Mouse (Mus musculus): ENCODE results near the gene Fhod1. TPM values are rescaled to one million over a fixed set of nuclear protein-coding genes. Genes with fewer than 3 reads are reported as not detected.

Gene Fhod1
- total RNA-seq, 1 experiment from 2014 or later, result 18.4 TPM

- DNase-seq, result no peak
Measured at GRCm38 (mm10) chr8:105349096-105349771, 1.5 kb upstream of the Fhod1 start.

GRCm38 (mm10) chr8:105348450-105349095, 820 bp upstream of the Fhod1 start, which contains the start of gene Slc9a5:
Slc9a5 (plus strand) TSS chr8:105348843.
- DNase-seq, result peak; percentile 53

GRCm38 (mm10) chr8:105346611-105347427, 934 bp downstream of the Fhod1 start:
- DNase-seq, result peak; percentile 53

- DNase-seq, result peak; percentile 53
Measured at GRCm38 (mm10) chr8:105345061-105345975, 2.4 kb downstream of the Fhod1 start.

- no peak for DNase-seq
Measured at GRCm38 (mm10) chr8:105343791-105344574, 3.8 kb downstream of the Fhod1 start.

- DNase-seq, result no peak
Measured at GRCm38 (mm10) chr8:105342768-105343167, 5.0 kb downstream of the Fhod1 start.

- DNase-seq, result no peak
Measured at GRCm38 (mm10) chr8:105341399-105341798, 6.4 kb downstream of the Fhod1 start.

GRCm38 (mm10) chr8:105339886-105340635, 7.7 kb downstream of the Fhod1 start:
- no peak for DNase-seq

- no peak for DNase-seq
Measured at GRCm38 (mm10) chr8:105338992-105339391, 8.8 kb downstream of the Fhod1 start.

GRCm38 (mm10) chr8:105336373-105337130, 11.2 kb downstream of the Fhod1 start:
- DNase-seq, result no peak

GRCm38 (mm10) chr8:105332523-105332922, 15.2 kb downstream of the Fhod1 start:
- no peak for DNase-seq

- DNase-seq, result no peak
Measured at GRCm38 (mm10) chr8:105331931-105332330, 15.8 kb downstream of the Fhod1 start.

- DNase-seq, result no peak
Measured at GRCm38 (mm10) chr8:105331469-105331868, 16.3 kb downstream of the Fhod1 start.

GRCm38 (mm10) chr8:105330325-105330724, 17.4 kb downstream of the Fhod1 start:
- no peak for DNase-seq

- no peak for DNase-seq
Measured at GRCm38 (mm10) chr8:105326968-105327367, 20.8 kb downstream of the Fhod1 start.

GRCm38 (mm10) chr8:105326141-105326672, 21.5 kb downstream of the Fhod1 start, which contains the start of the genes Lrrc29 and Tmem208:
Lrrc29 (minus strand) TSS chr8:105326278.
Tmem208 (plus strand) TSS chr8:105326354.
- DNase-seq, result peak; percentile 96

GRCm38 (mm10) chr8:105325641-105326093, 22.1 kb downstream of the Fhod1 start:
- DNase-seq, result no peak

- DNase-seq, result no peak
Measured at GRCm38 (mm10) chr8:105323183-105323582, 24.6 kb downstream of the Fhod1 start.

- no peak for DNase-seq
Measured at GRCm38 (mm10) chr8:105318662-105319190, 29.0 kb downstream of the Fhod1 start.
